Mouse (Mus musculus): ENCODE results near the gene Snx3. TPM values are rescaled to one million over a fixed set of nuclear protein-coding genes. Genes with fewer than 3 reads are reported as not detected.
A peak's percentile ranks its signal among the peaks of the same experiment; 100 is the strongest.

Snx3 gene
- polyA plus RNA-seq, 1 experiment from 2014 or later = 326 TPM

- WGBS = 2% methylated on average over 30 of the region's 32 CpGs
- TF ChIP-seq CTCF (IDR thresholded peaks at IDR 0.05; ENCODE audit: low read depth) = no peak
- Histone ChIP-seq H3K4me2 (ENCODE audit: low read length) (peak overlapping the region; percentile 37; the same call in 1 of the 2 replicates), H3K4me1 (replicated peaks; ENCODE audit: insufficient read depth, low read length) (peaks cover 10% of the 10 kb centered on the region; the same call in 1 of the 2 replicates), H3K36me3 (ENCODE audit: insufficient read depth, low read length) (no peaks in the 10 kb centered on the region), H3K9me3 (replicated peaks; ENCODE audit: low read length) (no peaks in the 10 kb centered on the region), H3K9ac (ENCODE audit: low read depth, low read length) (no peak overlapping the region), H3K27ac (no peak overlapping the region), H3K4me3 (replicated peaks; ENCODE audit: low read depth, low read length) (peak overlapping the region; percentile 9; the same call in 1 of the 2 replicates), H3K27me3 (ENCODE audit: insufficient read depth, low read length) (peaks cover 93% of the 10 kb centered on the region)
- ATAC-seq (replicated peaks; ENCODE audit: low FRiP score, low read depth) (no peak), DNase-seq (ENCODE audit: low spot score) (no peak)
Measured at GRCm38 (mm10) chr10:42583902-42584435, 82.1 kb downstream of the Snx3 start.

DNA sequence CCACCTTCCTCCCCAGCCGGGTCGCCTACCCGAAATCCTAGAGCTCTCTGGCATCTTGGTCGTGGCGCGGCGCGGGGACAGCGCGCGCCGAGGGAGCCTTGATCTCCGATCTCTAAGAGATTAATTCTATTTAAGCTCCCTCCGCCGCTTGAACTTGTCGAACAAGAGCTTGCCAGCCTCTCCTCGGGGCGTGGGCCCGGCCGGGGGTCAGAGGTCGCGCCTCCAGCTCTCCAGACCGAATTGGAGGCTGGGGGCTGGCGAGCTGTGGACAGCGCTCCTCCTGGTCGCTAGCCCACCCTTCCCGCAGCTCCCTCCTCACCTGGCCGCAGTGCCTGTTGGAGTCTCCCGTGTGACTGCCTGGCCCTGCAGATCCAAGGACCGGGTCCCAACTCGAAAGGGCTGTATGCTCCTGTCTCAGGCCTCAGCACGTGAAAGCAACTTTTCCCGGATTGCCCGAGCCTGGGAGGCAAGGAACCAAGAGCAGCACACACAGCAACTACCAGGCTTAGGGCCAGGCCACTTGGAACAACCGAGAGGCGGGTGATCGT, 82.7 kb downstream of the Snx3 start:
- 2% methylated on average over 37 of the region's 37 CpGs for WGBS
- Histone ChIP-seq H3K4me1 (replicated peaks; ENCODE audit: insufficient read depth, low read length) (peaks cover 7% of the 10 kb centered on the region; the same call in 1 of the 2 replicates), H3K4me2 (ENCODE audit: low read length) (no peak overlapping the region), H3K27me3 (ENCODE audit: insufficient read depth, low read length) (peaks cover 91% of the 10 kb centered on the region), H3K4me3 (replicated peaks; ENCODE audit: low read depth, low read length) (0 out of 2 replicates have a peak overlapping the region, but pooled peaks have one; percentile 9), H3K36me3 (ENCODE audit: insufficient read depth, low read length) (no peaks in the 10 kb centered on the region), H3K27ac (no peak overlapping the region), H3K9me3 (replicated peaks; ENCODE audit: low read length) (no peaks in the 10 kb centered on the region), H3K9ac (ENCODE audit: low read depth, low read length) (no peak overlapping the region)
- no peak for TF ChIP-seq CTCF (IDR thresholded peaks at IDR 0.05; ENCODE audit: low read depth)
- ATAC-seq (replicated peaks; ENCODE audit: low FRiP score, low read depth) (no peak), DNase-seq (ENCODE audit: low spot score) (no peak)

Other genes starting within 250 kb of the Snx3 start
- gene Foxo3, start 225.3 kb upstream of the Snx3 start, polyA plus RNA-seq (2015; fragmentation: Nextera tagmentation; extraction: Ambion mirVana) = 8.7 and 9.7 TPM in 2 replicates
- 8.3 and 9.6 TPM in 2 replicates for gene Afg1l, start 23.5 kb upstream of the Snx3 start, polyA plus RNA-seq (2015; fragmentation: Nextera tagmentation; extraction: Ambion mirVana)
- not detected in 2 replicates for gene Nr2e1, start 81.6 kb downstream of the Snx3 start, polyA plus RNA-seq (2015; fragmentation: Nextera tagmentation; extraction: Ambion mirVana)
- gene Ostm1, start 81.8 kb downstream of the Snx3 start, polyA plus RNA-seq (2015; fragmentation: Nextera tagmentation; extraction: Ambion mirVana) = 26.6 and 27.9 TPM in 2 replicates